Comparison of ENCODE assay signal across 8 mouse cellular contexts in genomic region chr6:41118201-41118976, GRCm38 (mm10).
DNase-seq lines count a peak whose midpoint lies in the region; ATAC-seq and TF ChIP-seq lines count a peak whose summit lies in the region.

No protein-coding gene starts in this region.

- 19% methylated on average over 7 of the region's 7 CpGs for WGBS in kidney, embryonic 14.5 days

- no peaks in the 10 kb centered on the region for H3K9me3 ChIP-seq in kidney, embryonic 14.5 days (ENCODE audit: control insufficient read depth, low read length)

- peak; percentile 32 for DNase-seq in 3T3-L1 (ENCODE audit: low read depth, low spot score)
- DNase-seq in adrenal gland, adult (ENCODE audit: inconsistent age in 2 of 2, low spot score in 1 of 2), result peak; percentile 46 to 81
- peak; percentile 44 for DNase-seq in heart, adult 8-10 months (ENCODE audit: low spot score)
- DNase-seq in liver, result peak; percentile 86
- peak; percentile 40 to 42 for DNase-seq in monocyte, adult 2 months (ENCODE audit: low read depth in 1 of 2, low spot score in 2 of 2)
- DNase-seq in spleen, postnatal 4 days (ENCODE audit: low spot score in 2 of 2), result peak; percentile 81 to 89

- peak; percentile 77; the same call in 1 of the 2 replicates for ATAC-seq in kidney, embryonic 14.5 days (ENCODE audit: low FRiP score, low TSS enrichment)

- no peaks in the 10 kb centered on the region for H3K36me3 ChIP-seq in kidney, embryonic 14.5 days (ENCODE audit: control insufficient read depth, insufficient read depth, low read length)

- no peaks in the 10 kb centered on the region for H3K27me3 ChIP-seq in kidney, embryonic 14.5 days (ENCODE audit: control insufficient read depth, insufficient read depth, low read length)

- H3K4me3 ChIP-seq in cortical plate, adult 2 months (ENCODE audit: insufficient read depth, low read length), result no peak overlapping the region
- no peak overlapping the region for H3K4me3 ChIP-seq in kidney, embryonic 14.5 days (ENCODE audit: low read length)

- no peaks in the 10 kb centered on the region for H3K4me1 ChIP-seq in cortical plate, adult 2 months (ENCODE audit: control insufficient read depth, insufficient read depth, low read length)
- H3K4me1 ChIP-seq in kidney, embryonic 14.5 days (ENCODE audit: control insufficient read depth, insufficient read depth, low read length), result no peaks in the 10 kb centered on the region

- H3K27ac ChIP-seq in cortical plate, adult 2 months (ENCODE audit: insufficient read depth, low read length), result no peak overlapping the region
- H3K27ac ChIP-seq in kidney, embryonic 14.5 days (ENCODE audit: low read depth, low read length), result no peak overlapping the region

- peak; percentile 54 for TF ChIP-seq CTCF in cortical plate, adult 2 months (IDR thresholded peaks at IDR 0.05; ENCODE audit: extremely low read depth, insufficient read depth, low read length)

- H3K9ac ChIP-seq in kidney, embryonic 14.5 days (ENCODE audit: low read depth, low read length), result no peak overlapping the region

- H3K4me2 ChIP-seq in kidney, embryonic 14.5 days (replicated peaks; ENCODE audit: low read depth, low read length), result no peak overlapping the region

- no peak for TF ChIP-seq POLR2A in cortical plate, adult 2 months (IDR thresholded peaks at IDR 0.05; ENCODE audit: extremely low read depth, insufficient read depth, low read length)

Comparison
In these comparisons a context has a peak if more than half of its experiments do, and no peak if none do; other contexts are left out.
1. DNase-seq: peak in every context shown above with its lines; median percentile 86 in liver; 85 in spleen, postnatal 4 days; 64 in adrenal gland, adult; 44 in heart, adult 8-10 months; 41 in monocyte, adult 2 months; 32 in 3T3-L1.